Mouse (Mus musculus) G1E (cell line): ENCODE results near the gene Kcnma1. TPM values are rescaled to one million over a fixed set of nuclear protein-coding genes. Genes with fewer than 3 reads are reported as not detected.

Source experiments
- ATAC-seq: 2 replicates; pipeline ENCODE4 v1.8.0; 2016; ENCODE audit warnings: mild to moderate bottlenecking; ENCODE audit not compliant: insufficient number of reproducible peaks, poor library complexity, low FRiP score, severe bottlenecking; ENCODE audit errors: extremely low read depth
- DNase-seq: peaks from one replicate; pipeline ENCODE4 v3.0.0; 2012; ENCODE audit warnings: low spot score
- H3K27me3 ChIP-seq: 2 replicates; pipeline ENCODE4 v1.6.1; 2012; ENCODE audit warnings: mild to moderate bottlenecking, low read length, inconsistent platforms; ENCODE audit not compliant: insufficient read depth
- H3K36me3 ChIP-seq: replicated peaks from 2 replicates; pipeline ENCODE3; 2012; ENCODE audit warnings: mild to moderate bottlenecking, inconsistent platforms
- H3K4me1 ChIP-seq: 2 replicates; pipeline ENCODE4 v1.6.1; 2012; ENCODE audit warnings: low read depth, low read length, inconsistent platforms, mixed read lengths; ENCODE audit not compliant: insufficient read depth
- H3K4me3 ChIP-seq: 2 replicates; pipeline ENCODE4 v1.5.1; 2012; ENCODE audit warnings: low read depth, mild to moderate bottlenecking, inconsistent platforms, low read length, moderate library complexity, mixed read lengths
- H3K9me3 ChIP-seq: replicated peaks from 2 replicates; pipeline ENCODE4 v1.6.1; 2012; ENCODE audit warnings: inconsistent platforms
- CTCF ChIP-seq: IDR thresholded peaks from 2 replicates; pipeline ENCODE4 v1.5.1; 2012; ENCODE audit warnings: low read depth, low read length, inconsistent platforms, mixed read lengths
- GATA1 ChIP-seq: IDR thresholded peaks from 2 replicates; pipeline ENCODE4 v1.6.1; 2012; ENCODE audit warnings: borderline replicate concordance, low read length, inconsistent platforms, mixed read lengths
- GATA2 ChIP-seq: IDR thresholded peaks from 2 replicates; pipeline ENCODE4 v1.6.1; 2012; ENCODE audit warnings: low read depth, low read length, inconsistent platforms, borderline replicate concordance
- POLR2AphosphoS5 ChIP-seq: IDR thresholded peaks from 2 replicates; pipeline ENCODE4 v1.6.1; 2012; ENCODE audit warnings: low read depth, low read length, inconsistent platforms; ENCODE audit not compliant: insufficient replicate concordance
- TAL1 ChIP-seq: conservative IDR thresholded peaks from 2 replicates; pipeline ENCODE4 v1.6.1; 2012; ENCODE audit warnings: low read depth, low read length, inconsistent platforms, mixed read lengths
- polyA plus RNA-seq: library from polyadenylated mRNA; stranded (reverse); fragments of >175 nt; gene quantifications from 2 replicates; pipeline ENCODE4 v1.2.3, GENCODE M21; 2012
- total RNA-seq, 2 experiments: library from RNA; stranded (forward) in 1 of 2; stranded (reverse) in 1 of 2; fragments of 200-1000 nt in 1 of 2; fragments of >200 nt in 1 of 2; fragmentation: Nextera tagmentation in 1 of 2; gene quantifications; 2 replicates each; pipeline ENCODE4 v1.2.3; 2014 to 2017

The Kcnma1 gene
- total and polyA plus RNA-seq, 3 experiments = 0.27 TPM; not detected in 2

- no peaks in the 10 kb centered on the region for H3K9me3 ChIP-seq
Observed at GRCm38 (mm10) chr14:23786687-23787073, 227.6 kb downstream of the Kcnma1 start.

GRCm38 (mm10) chr14:23785921-23786686 lies 228.2 kb downstream of the Kcnma1 start:
- no peaks in the 10 kb centered on the region for H3K36me3 ChIP-seq
- no peaks in the 10 kb centered on the region for H3K9me3 ChIP-seq
- H3K4me1 ChIP-seq = no peaks in the 10 kb centered on the region
- DNase-seq (no peak), ATAC-seq (no peak)
- TF ChIP-seq POLR2AphosphoS5 (no peak), GATA2 (no peak), TAL1 (no peak), CTCF (no peak), GATA1 (no peak)
- no peak overlapping the region for H3K4me3 ChIP-seq
- no peaks in the 10 kb centered on the region for H3K27me3 ChIP-seq

More at GRCm38 (mm10) chr14:23786687-23787073, 227.6 kb downstream of the Kcnma1 start:
- DNase-seq (no peak), ATAC-seq (no peak)
- Histone ChIP-seq H3K4me3 (no peak overlapping the region), H3K4me1 (no peaks in the 10 kb centered on the region), H3K27me3 (no peaks in the 10 kb centered on the region), H3K36me3 (no peaks in the 10 kb centered on the region)
- no peak for TF ChIP-seq POLR2AphosphoS5
- TF ChIP-seq GATA1 = no peak
- TF ChIP-seq GATA2 = no peak
- no peak for TF ChIP-seq TAL1
- no peak for TF ChIP-seq CTCF

DNA sequence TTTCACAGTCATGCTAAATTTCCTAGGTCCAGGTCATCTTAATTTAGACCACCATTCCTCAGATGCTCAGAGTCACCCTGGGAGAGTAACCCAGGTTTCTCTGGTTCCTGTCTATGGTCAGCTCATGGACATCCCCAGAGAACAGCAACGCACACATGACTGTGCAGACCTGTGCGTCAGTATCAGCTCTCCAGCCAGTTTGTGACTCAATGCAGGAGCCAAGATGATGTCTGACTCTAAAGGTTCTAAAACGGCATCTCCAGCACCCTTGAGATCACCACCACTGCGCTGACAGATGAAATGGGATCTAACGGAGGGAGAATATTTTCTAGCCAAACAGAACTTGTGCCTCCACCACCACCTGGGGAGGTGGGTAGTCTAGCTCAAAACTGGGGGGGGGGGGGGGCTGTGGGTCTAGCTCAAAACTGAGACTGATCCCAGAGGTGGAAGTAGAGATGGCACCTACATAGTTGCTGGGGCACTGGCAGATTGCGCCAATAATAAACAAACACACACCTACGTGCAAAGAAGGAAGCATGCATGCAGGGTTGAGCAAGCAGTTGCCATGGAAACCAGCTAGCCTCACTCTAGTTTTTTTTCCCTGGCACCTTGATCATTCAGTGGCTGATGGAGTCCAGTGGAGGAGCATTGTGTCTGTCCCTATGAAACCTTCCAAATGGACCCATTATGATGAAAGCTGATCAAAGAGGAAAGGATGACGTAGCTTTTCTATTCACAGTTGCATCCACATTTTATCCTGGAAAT lies 231.3 kb downstream of the Kcnma1 start:
- Histone ChIP-seq H3K4me3 (no peak overlapping the region), H3K36me3 (no peaks in the 10 kb centered on the region), H3K4me1 (no peaks in the 10 kb centered on the region), H3K27me3 (no peaks in the 10 kb centered on the region), H3K9me3 (no peaks in the 10 kb centered on the region)
- DNase-seq = no peak
- ATAC-seq = no peak
- no peak for TF ChIP-seq GATA2
- TF ChIP-seq CTCF = no peak
- no peak for TF ChIP-seq GATA1
- no peak for TF ChIP-seq POLR2AphosphoS5
- no peak for TF ChIP-seq TAL1

- no peak for TF ChIP-seq POLR2AphosphoS5
- TF ChIP-seq GATA2 = no peak
- no peak for TF ChIP-seq CTCF
- no peak for TF ChIP-seq TAL1
- no peak for TF ChIP-seq GATA1
- DNase-seq = no peak
- no peak for ATAC-seq
Observed at GRCm38 (mm10) chr14:23774542-23774941, 239.7 kb downstream of the Kcnma1 start.

GRCm38 (mm10) chr14:23772685-23773084 lies 241.6 kb downstream of the Kcnma1 start:
- DNase-seq = no peak
- no peaks in the 10 kb centered on the region for H3K36me3 ChIP-seq
- H3K4me3 ChIP-seq = no peak overlapping the region
- H3K27me3 ChIP-seq = no peaks in the 10 kb centered on the region
- ATAC-seq = no peak
- TF ChIP-seq TAL1 = no peak
- TF ChIP-seq GATA1 = no peak
- TF ChIP-seq CTCF = no peak
- no peak for TF ChIP-seq GATA2
- no peak for TF ChIP-seq POLR2AphosphoS5
- no peaks in the 10 kb centered on the region for H3K9me3 ChIP-seq
- H3K4me1 ChIP-seq = no peaks in the 10 kb centered on the region

More at GRCm38 (mm10) chr14:23774542-23774941, 239.7 kb downstream of the Kcnma1 start:
- Histone ChIP-seq H3K9me3 (no peaks in the 10 kb centered on the region), H3K36me3 (no peaks in the 10 kb centered on the region), H3K27me3 (no peaks in the 10 kb centered on the region), H3K4me3 (no peak overlapping the region), H3K4me1 (no peaks in the 10 kb centered on the region)

DNA sequence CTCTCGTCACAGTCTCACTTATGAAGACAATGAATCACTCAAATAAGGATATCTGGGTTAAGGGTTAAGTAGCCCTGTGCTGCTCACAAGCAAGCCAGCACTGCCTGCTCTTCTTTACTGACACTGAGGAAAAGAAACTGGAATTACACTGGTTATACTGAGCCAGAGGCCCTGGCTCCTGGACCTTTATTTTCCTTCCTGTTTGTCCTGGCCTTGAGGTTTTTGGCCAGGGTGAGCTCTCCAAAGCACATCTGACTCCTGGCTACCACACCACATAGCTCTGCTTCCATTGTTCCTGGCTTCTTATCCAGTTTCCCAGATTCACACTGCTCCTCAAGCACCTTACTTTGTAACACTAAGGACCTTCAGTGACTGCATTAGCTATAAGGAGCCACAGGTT lies 242.5 kb downstream of the Kcnma1 start:
- ATAC-seq (no peak), DNase-seq (no peak)
- H3K27me3 ChIP-seq = no peaks in the 10 kb centered on the region

More for the DNA sequence above, 242.5 kb downstream of the Kcnma1 start:
- H3K9me3 ChIP-seq = no peaks in the 10 kb centered on the region
- H3K36me3 ChIP-seq = no peaks in the 10 kb centered on the region
- TF ChIP-seq CTCF = no peak
- TF ChIP-seq TAL1 = no peak
- no peak for TF ChIP-seq GATA2
- no peak for TF ChIP-seq POLR2AphosphoS5
- no peak overlapping the region for H3K4me3 ChIP-seq
- no peaks in the 10 kb centered on the region for H3K4me1 ChIP-seq
